Mouse (Mus musculus): Measurements from ENCODE around the gene Iqschfp. TPM values are rescaled to one million over a fixed set of nuclear protein-coding genes. Genes with fewer than 3 reads are reported as not detected.

Gene Iqschfp
- polyA plus RNA-seq, 1 experiment: not detected

DNA sequence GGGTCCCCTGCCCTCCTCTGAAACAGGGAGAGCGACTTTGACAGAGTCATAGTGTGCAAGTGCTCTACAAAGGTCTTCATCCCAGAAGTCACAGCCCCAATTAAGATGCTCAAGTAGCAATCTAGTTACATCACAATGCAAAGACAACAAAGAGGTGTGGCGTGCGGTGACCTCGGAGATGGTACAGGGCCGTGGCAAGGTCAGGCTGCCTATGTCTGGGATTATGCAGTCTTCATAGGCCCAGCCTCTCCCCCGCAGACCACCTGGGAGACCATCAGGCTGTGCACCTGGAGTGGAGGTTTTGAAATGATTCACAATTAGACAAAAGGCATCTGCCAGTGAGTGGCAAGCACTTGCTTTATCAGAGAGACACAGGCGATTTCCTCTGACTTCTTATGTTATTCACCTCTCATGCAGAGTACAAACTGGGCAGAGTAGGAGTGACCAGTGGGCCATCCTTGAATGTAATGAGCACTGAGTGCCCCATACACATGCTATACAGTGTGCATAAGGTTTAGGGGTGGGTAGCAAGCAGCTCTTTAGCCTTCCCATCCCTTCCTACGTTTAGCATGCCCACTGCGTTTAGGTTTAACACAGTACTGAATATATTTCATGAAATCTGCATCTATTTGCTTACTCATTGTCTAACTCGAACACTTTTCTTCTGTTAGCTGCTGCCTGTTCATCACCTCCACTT lies 673.1 kb downstream of the Iqschfp start:
- H3K27ac ChIP-seq (ENCODE audit: insufficient read depth, low read depth, low read length): no peak overlapping the region
- no peak overlapping the region for H3K4me3 ChIP-seq (ENCODE audit: insufficient read depth, low read depth, low read length)
- WGBS: 88% methylated on average over 10 of the region's 10 CpGs
- TF ChIP-seq CTCF (IDR thresholded peaks at IDR 0.05; ENCODE audit: insufficient read depth, low read depth, low read length) (no peak), POLR2A (IDR thresholded peaks at IDR 0.05; ENCODE audit: insufficient read depth, low read depth, low read length) (no peak)
- peaks cover 3% of the 10 kb centered on the region; the same call in 1 of the 2 replicates for H3K4me1 ChIP-seq (ENCODE audit: control insufficient read depth, insufficient read depth, low read length)

GRCm38 (mm10) chr3:68565675-68566055 lies 673.6 kb downstream of the Iqschfp start:
- peaks cover 4% of the 10 kb centered on the region for H3K4me1 ChIP-seq (ENCODE audit: control insufficient read depth, insufficient read depth, low read length)
- 86% methylated on average over 4 of the region's 4 CpGs for WGBS
- H3K27ac ChIP-seq (ENCODE audit: insufficient read depth, low read depth, low read length): no peak overlapping the region
- no peak overlapping the region for H3K4me3 ChIP-seq (ENCODE audit: insufficient read depth, low read depth, low read length)
- TF ChIP-seq POLR2A (IDR thresholded peaks at IDR 0.05; ENCODE audit: insufficient read depth, low read depth, low read length) (no peak), CTCF (IDR thresholded peaks at IDR 0.05; ENCODE audit: insufficient read depth, low read depth, low read length) (no peak)

DNA sequence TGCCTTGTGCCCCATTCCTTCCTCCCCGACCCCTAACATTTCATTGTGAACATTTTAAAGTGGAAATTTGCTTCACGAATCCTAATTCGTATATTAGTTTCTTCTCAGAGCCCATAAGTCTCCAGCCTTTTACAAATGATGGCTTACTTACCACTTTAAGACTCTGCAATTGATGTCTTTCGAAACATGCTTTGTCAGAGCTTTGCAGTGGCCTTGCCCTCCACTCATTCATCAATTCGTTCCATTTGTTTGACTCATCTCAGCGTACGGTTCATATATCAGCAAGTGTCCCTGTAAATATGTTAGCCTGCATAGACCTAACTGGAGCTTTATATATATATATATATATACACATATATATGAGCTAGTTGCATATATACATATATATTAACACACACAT lies 675.5 kb downstream of the Iqschfp start:
- no peak for TF ChIP-seq POLR2A (IDR thresholded peaks at IDR 0.05; ENCODE audit: insufficient read depth, low read depth, low read length)
- no peak for TF ChIP-seq CTCF (IDR thresholded peaks at IDR 0.05; ENCODE audit: insufficient read depth, low read depth, low read length)
- peaks cover 5% of the 10 kb centered on the region for H3K4me1 ChIP-seq (ENCODE audit: control insufficient read depth, insufficient read depth, low read length)
- H3K4me3 ChIP-seq (ENCODE audit: insufficient read depth, low read depth, low read length): no peak overlapping the region
- WGBS: 95% methylated on average over 7 of the region's 7 CpGs
- no peak overlapping the region for H3K27ac ChIP-seq (ENCODE audit: insufficient read depth, low read depth, low read length)

DNA sequence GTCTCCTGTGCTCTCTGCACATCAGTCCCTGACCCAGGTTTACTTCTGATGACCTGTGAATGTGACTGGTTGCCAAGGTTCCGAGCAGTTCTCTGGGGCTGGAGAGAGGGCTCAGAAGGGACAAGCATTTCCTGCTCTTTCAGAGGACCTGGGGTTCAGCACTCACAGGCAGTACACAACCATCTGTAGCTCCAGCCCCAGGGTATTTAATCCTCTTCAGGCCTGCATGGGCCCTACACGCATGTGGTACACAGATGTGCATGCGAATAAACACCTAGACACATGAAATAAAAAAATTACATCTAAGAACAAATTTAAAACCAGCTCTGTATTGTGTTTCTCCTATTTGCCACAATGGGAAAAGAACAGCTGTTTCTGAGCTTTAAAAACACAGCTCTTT lies 676.1 kb downstream of the Iqschfp start:
- Histone ChIP-seq H3K4me1 (ENCODE audit: control insufficient read depth, insufficient read depth, low read length) (peaks cover 5% of the 10 kb centered on the region), H3K4me3 (ENCODE audit: insufficient read depth, low read depth, low read length) (no peak overlapping the region), H3K27ac (ENCODE audit: insufficient read depth, low read depth, low read length) (no peak overlapping the region)
- WGBS: 98% methylated on average over 3 of the region's 3 CpGs
- TF ChIP-seq POLR2A (IDR thresholded peaks at IDR 0.05; ENCODE audit: insufficient read depth, low read depth, low read length): no peak
- TF ChIP-seq CTCF (IDR thresholded peaks at IDR 0.05; ENCODE audit: insufficient read depth, low read depth, low read length): no peak

- no peak for TF ChIP-seq CTCF (IDR thresholded peaks at IDR 0.05; ENCODE audit: insufficient read depth, low read depth, low read length)
- TF ChIP-seq POLR2A (IDR thresholded peaks at IDR 0.05; ENCODE audit: insufficient read depth, low read depth, low read length): no peak
- Histone ChIP-seq H3K4me1 (ENCODE audit: control insufficient read depth, insufficient read depth, low read length) (peaks cover 5% of the 10 kb centered on the region), H3K4me3 (ENCODE audit: insufficient read depth, low read depth, low read length) (no peak overlapping the region), H3K27ac (ENCODE audit: insufficient read depth, low read depth, low read length) (no peak overlapping the region)
- WGBS: 76% methylated on average over 7 of the region's 7 CpGs
These were observed 676.7 kb downstream of the Iqschfp start for GRCm38 (mm10) chr3:68568716-68569115.

DNA sequence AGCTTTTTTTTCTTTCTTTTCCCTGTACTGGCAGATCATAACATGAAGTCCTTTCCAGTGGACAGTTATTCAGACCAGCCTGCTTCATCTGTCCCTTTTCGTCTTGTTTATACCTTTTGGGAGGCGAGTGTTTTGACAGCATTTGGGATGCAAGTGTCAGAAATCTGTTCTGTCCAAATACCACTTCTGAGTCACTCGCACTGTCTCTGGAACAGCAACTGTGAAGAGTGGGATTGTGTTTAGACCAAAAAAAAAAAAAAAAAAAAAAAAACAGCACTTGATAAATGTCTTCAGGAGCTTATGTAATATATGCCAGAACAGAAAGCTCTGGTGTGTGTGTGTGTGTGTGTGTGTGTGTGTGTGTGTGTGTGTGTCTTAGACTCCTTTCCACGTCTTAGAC lies 678.3 kb downstream of the Iqschfp start:
- H3K4me3 ChIP-seq (ENCODE audit: insufficient read depth, low read depth, low read length): no peak overlapping the region
- TF ChIP-seq POLR2A (IDR thresholded peaks at IDR 0.05; ENCODE audit: insufficient read depth, low read depth, low read length): no peak
- TF ChIP-seq CTCF (IDR thresholded peaks at IDR 0.05; ENCODE audit: insufficient read depth, low read depth, low read length): no peak
- peaks cover 8% of the 10 kb centered on the region for H3K4me1 ChIP-seq (ENCODE audit: control insufficient read depth, insufficient read depth, low read length)
- WGBS: 73% methylated on average over 4 of the region's 4 CpGs
- H3K27ac ChIP-seq (ENCODE audit: insufficient read depth, low read depth, low read length): no peak overlapping the region

- H3K4me1 ChIP-seq (ENCODE audit: control insufficient read depth, insufficient read depth, low read length): peaks cover 22% of the 10 kb centered on the region
- no peak for TF ChIP-seq CTCF (IDR thresholded peaks at IDR 0.05; ENCODE audit: insufficient read depth, low read depth, low read length)
- peak; percentile 93 for TF ChIP-seq POLR2A (IDR thresholded peaks at IDR 0.05; ENCODE audit: insufficient read depth, low read depth, low read length)
- 3% methylated on average over 28 of the region's 28 CpGs for WGBS
- peak overlapping the region; percentile 99 for H3K27ac ChIP-seq (ENCODE audit: insufficient read depth, low read depth, low read length)
- peak overlapping the region; percentile 78 for H3K4me3 ChIP-seq (ENCODE audit: insufficient read depth, low read depth, low read length)
These were observed 680.5 kb downstream of the Iqschfp start for GRCm38 (mm10) chr3:68572249-68573225.

DNA sequence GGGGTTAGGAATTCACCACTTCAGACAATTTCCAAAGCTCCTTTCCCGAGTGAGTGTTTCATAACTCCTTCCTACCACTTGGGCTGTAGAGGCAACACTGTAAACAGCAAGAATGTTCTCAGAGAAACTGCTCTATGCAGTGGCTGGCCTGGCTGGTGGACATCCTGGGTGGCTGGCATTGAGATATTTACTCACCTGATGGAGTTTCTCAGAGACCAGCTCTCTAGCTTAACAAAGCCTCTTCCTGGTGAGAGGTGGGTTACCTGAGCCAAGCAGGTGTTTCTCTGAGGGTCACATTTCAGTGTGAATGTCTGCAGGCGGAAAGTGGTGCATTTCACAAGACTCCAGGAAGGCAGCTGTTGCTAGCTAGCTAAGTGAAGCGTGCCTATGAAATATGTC lies 681.2 kb downstream of the Iqschfp start:
- TF ChIP-seq POLR2A (IDR thresholded peaks at IDR 0.05; ENCODE audit: insufficient read depth, low read depth, low read length) (no peak), CTCF (IDR thresholded peaks at IDR 0.05; ENCODE audit: insufficient read depth, low read depth, low read length) (no peak)
- Histone ChIP-seq H3K4me3 (ENCODE audit: insufficient read depth, low read depth, low read length) (peak overlapping the region; percentile 44), H3K4me1 (ENCODE audit: control insufficient read depth, insufficient read depth, low read length) (peaks cover 22% of the 10 kb centered on the region), H3K27ac (ENCODE audit: insufficient read depth, low read depth, low read length) (peak overlapping the region; percentile 66)
- 10% methylated on average over 3 of the region's 3 CpGs for WGBS

DNA sequence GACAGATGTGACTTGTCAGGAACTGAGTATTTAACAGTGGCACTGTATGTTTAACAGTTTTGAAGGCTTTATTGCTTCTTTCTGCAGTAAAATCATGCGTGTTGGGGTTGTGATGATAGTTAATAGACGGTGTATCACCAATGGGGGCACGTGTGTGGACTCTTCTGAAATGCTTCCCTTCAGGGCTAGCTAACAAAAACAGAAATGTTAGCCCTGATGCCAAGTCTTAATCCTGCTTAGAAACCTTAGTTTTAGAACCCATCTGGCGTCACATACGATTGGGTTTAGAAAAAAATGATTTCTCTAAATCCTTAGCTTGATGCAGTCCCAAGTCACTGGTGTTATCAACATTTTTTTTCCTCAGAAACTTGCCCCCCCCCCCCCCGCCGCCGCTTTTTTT lies 682.1 kb downstream of the Iqschfp start:
- Histone ChIP-seq H3K4me1 (ENCODE audit: control insufficient read depth, insufficient read depth, low read length) (peaks cover 22% of the 10 kb centered on the region), H3K4me3 (ENCODE audit: insufficient read depth, low read depth, low read length) (peak overlapping the region; percentile 48), H3K27ac (ENCODE audit: insufficient read depth, low read depth, low read length) (peak overlapping the region; percentile 66; the same call in 1 of the 2 replicates)
- WGBS: 23% methylated on average over 8 of the region's 8 CpGs
- TF ChIP-seq POLR2A (IDR thresholded peaks at IDR 0.05; ENCODE audit: insufficient read depth, low read depth, low read length): no peak
- no peak for TF ChIP-seq CTCF (IDR thresholded peaks at IDR 0.05; ENCODE audit: insufficient read depth, low read depth, low read length)
